Mouse (Mus musculus) brown adipose tissue, adult 24 weeks (tissue): Measurements from ENCODE around the gene Mfn1. TPM values are rescaled to one million over a fixed set of nuclear protein-coding genes. Genes with fewer than 3 reads are reported as not detected.
A peak's percentile ranks its signal among the peaks of the same experiment; 100 is the strongest.

ENCODE experiments used
- H3K27ac ChIP-seq: fragments of 200-500 bp; replicated peaks from 2 replicates; pipeline ENCODE4 v1.5.1; 2012; ENCODE audit warnings: low read depth, mild to moderate bottlenecking, low read length
- H3K4me1 ChIP-seq: fragments of 200-500 bp; 2 replicates; pipeline ENCODE4 v1.6.1; 2012; ENCODE audit warnings: low read length, mixed read lengths; ENCODE audit not compliant: control insufficient read depth, insufficient read depth, insufficient read length
- H3K4me3 ChIP-seq: fragments of 200-500 bp; 2 replicates; pipeline ENCODE4 v1.5.1; 2012; ENCODE audit warnings: low read depth, mild to moderate bottlenecking, low read length, moderate library complexity; ENCODE audit not compliant: insufficient read depth
- polyA plus RNA-seq: library from polyadenylated mRNA; stranded (reverse); fragments of >200 nt; gene quantifications from 2 replicates; pipeline ENCODE4 v1.2.4, GENCODE M21; 2012; ENCODE audit not compliant: missing spikeins, insufficient read depth, insufficient read length

The Mfn1 gene
- polyA plus RNA-seq, 1 experiment = 56.6 TPM

DNA sequence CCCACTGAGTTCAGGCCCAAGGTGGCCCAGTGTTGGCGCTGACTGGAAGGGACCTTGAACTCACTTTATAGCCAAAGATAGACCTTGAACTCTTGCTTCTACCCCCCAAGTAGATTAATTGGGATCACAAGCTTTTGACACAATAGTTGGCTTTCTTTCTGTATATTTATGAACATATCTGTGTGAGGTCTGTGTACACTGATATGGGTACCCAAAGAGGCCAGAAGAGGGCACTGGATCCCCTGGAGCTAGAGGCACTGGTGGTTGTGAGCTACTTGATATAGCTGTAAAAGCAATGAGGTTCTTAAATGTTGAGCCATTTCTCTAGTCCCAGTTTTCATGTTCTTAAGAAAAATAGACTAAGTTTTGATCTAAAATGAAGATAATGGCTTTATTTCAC is 23.8 kb downstream of the Mfn1 start:
- Histone ChIP-seq H3K4me1 (no peaks in the 10 kb centered on the region), H3K4me3 (no peak overlapping the region), H3K27ac (no peak overlapping the region)

- H3K4me3 ChIP-seq = no peak overlapping the region
- no peak overlapping the region for H3K27ac ChIP-seq
- H3K4me1 ChIP-seq = no peaks in the 10 kb centered on the region
These were observed 34.1 kb downstream of the Mfn1 start for GRCm38 (mm10) chr3:32563401-32563800.

GRCm38 (mm10) chr3:32573086-32573485 is 43.8 kb downstream of the Mfn1 start:
- no peak overlapping the region for H3K4me3 ChIP-seq
- H3K27ac ChIP-seq = no peak overlapping the region
- no peaks in the 10 kb centered on the region for H3K4me1 ChIP-seq

DNA sequence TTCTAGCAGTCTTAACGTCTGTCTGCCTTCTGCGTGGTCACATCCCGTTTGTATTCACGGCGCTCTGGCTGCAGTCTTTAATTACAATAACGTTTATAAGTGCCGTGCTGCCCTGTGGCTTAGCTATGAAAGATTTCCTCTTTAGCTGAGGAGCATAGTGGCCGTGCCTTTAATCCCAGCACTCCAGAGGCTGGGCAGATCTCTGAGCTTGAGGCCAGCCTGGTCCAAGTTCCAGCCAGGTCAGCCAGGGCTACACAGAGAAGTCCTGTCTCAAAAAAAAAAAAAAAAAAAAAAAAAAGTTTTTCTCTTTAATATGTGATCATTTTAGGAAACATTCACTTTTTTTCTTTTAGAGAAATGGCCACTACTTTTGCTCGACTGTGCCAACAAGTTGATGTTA is 44.6 kb downstream of the Mfn1 start:
- Histone ChIP-seq H3K27ac (no peak overlapping the region), H3K4me3 (no peak overlapping the region), H3K4me1 (no peaks in the 10 kb centered on the region)

- H3K4me3 ChIP-seq = no peak overlapping the region
- no peak overlapping the region for H3K27ac ChIP-seq
- no peaks in the 10 kb centered on the region for H3K4me1 ChIP-seq
These were observed 45.9 kb downstream of the Mfn1 start for GRCm38 (mm10) chr3:32575151-32575550.

- H3K27ac ChIP-seq = no peak overlapping the region
These were observed 49.5 kb downstream of the Mfn1 start for GRCm38 (mm10) chr3:32578772-32579171.

DNA sequence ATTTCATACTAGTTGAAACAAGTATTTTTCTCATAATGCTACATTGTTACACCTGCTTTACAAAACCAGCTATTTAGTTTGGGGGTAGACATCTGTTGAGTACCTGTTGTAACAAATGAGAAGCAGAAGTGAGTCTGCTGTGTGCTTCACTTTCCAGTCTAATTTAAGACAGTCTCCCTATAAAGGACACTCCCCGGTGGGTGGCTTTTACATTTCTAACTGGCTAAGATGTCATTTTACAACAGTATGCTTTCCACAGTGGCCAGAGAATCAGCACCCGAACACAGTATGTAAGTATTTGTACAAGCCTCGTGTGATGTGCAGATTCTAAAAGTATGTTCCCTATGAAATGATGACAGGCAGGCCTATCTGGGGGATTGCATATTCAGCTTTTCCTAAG is 51.5 kb downstream of the Mfn1 start:
- H3K27ac ChIP-seq = no peak overlapping the region
- no peaks in the 10 kb centered on the region for H3K4me1 ChIP-seq
- H3K4me3 ChIP-seq = no peak overlapping the region

More at GRCm38 (mm10) chr3:32578772-32579171, 49.5 kb downstream of the Mfn1 start:
- H3K4me3 ChIP-seq = no peak overlapping the region
- no peaks in the 10 kb centered on the region for H3K4me1 ChIP-seq

GRCm38 (mm10) chr3:32581911-32582310 is 52.6 kb downstream of the Mfn1 start:
- H3K4me1 ChIP-seq = no peaks in the 10 kb centered on the region
- H3K4me3 ChIP-seq = no peak overlapping the region
- no peak overlapping the region for H3K27ac ChIP-seq

DNA sequence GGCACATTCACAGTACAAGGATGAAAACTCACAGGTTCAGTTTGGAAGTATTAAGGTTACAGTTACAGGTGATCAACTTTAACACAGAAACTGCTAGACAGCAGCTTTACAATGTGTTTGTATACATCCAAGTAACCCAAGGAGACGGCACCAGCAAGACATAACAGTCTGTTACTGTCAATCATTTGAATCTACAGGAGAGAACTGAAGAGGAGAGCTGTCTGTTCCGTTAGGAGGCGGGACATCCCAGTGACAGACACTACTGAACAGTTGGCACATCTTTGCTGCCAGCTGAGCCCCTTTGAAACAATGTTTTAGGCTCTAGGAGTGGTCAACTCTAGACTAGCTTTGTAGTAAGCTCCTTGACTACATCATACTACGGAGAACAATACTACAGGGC is 54.2 kb downstream of the Mfn1 start:
- no peak overlapping the region for H3K4me3 ChIP-seq
- no peaks in the 10 kb centered on the region for H3K4me1 ChIP-seq
- H3K27ac ChIP-seq = no peak overlapping the region

GRCm38 (mm10) chr3:32586274-32586673 is 57.0 kb downstream of the Mfn1 start:
- H3K4me1 ChIP-seq = no peaks in the 10 kb centered on the region
- H3K27ac ChIP-seq = no peak overlapping the region
- no peak overlapping the region for H3K4me3 ChIP-seq

- Histone ChIP-seq H3K4me3 (no peak overlapping the region), H3K27ac (no peak overlapping the region), H3K4me1 (no peaks in the 10 kb centered on the region)
These were observed 65.8 kb downstream of the Mfn1 start for GRCm38 (mm10) chr3:32595080-32595479.

DNA sequence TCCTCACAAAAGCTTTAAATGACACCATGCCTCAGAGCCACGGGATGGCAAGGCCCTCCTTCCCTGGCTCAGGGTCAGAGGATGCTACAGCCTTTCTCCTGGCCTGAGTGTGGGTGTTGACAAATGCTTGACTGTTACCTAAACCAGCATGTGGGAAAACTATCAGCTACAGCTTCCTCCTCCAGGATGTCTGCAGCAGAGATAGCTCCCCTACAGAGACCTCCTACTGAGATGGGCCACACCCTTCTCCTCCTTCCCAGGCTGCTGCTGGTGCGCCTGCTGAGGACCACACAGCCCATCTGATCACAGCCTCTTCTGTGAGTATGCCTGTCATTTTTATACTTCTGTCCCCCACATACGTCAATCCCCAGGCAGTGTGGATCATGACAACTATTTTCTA is 70.1 kb downstream of the Mfn1 start:
- Histone ChIP-seq H3K27ac (no peak overlapping the region), H3K4me3 (no peak overlapping the region), H3K4me1 (peaks cover 8% of the 10 kb centered on the region)

DNA sequence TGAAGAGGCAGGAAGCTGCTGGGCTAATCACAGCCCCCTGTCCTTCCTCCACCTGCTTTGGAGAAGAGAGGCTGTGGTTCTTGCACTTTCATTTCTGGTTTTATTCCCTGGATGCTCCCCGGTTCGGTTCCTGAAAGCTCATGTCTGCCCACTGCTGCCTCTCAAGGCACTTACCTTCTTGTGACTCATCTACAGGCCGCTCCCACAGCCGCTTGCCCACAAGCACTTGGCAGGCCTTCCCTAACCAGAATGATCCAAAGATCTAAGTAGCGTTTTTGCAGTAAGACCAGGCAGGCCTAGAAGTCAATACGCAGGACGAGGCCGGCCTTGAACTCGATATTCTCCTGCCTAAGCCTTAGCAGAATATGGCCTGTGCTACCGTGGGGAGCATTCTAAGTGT is 71.8 kb downstream of the Mfn1 start:
- no peak overlapping the region for H3K4me3 ChIP-seq
- H3K4me1 ChIP-seq = peaks cover 8% of the 10 kb centered on the region
- H3K27ac ChIP-seq = 0 out of 2 replicates have a peak overlapping the region, but pooled peaks have one; percentile 8

GRCm38 (mm10) chr3:32609233-32609632 is 80.0 kb downstream of the Mfn1 start:
- Histone ChIP-seq H3K4me3 (no peak overlapping the region), H3K27ac (no peak overlapping the region), H3K4me1 (no peaks in the 10 kb centered on the region; the same call in none of the 2 replicates)

DNA sequence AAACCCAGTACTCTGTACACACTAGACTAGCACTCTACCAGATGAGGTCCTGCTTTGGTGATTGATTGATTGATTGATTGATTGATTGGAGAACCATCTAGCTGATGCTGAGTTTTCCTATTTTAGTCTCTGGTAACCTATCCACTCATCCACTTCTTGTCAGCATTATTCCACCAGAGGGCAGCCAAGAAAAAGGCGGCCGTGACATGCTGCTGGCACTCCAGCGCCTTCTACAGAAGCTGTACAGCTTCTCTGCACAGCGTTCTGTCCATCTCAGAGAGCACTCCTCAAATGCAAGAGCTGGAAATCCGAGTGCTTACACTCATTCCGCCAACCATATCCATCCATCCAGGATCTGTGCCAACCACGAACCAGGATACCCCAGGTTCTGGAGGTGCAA is 81.3 kb downstream of the Mfn1 start:
- H3K4me1 ChIP-seq = no peaks in the 10 kb centered on the region; the same call in none of the 2 replicates
- H3K4me3 ChIP-seq = no peak overlapping the region
- H3K27ac ChIP-seq = no peak overlapping the region

GRCm38 (mm10) chr3:32611606-32612170 is 82.4 kb downstream of the Mfn1 start:
- Histone ChIP-seq H3K4me1 (no peaks in the 10 kb centered on the region; the same call in none of the 2 replicates), H3K27ac (no peak overlapping the region), H3K4me3 (no peak overlapping the region)
